Mouse (Mus musculus) liver, postnatal 0 days (tissue): ENCODE measurements around the gene Abcc1. TPM values are rescaled to one million over a fixed set of nuclear protein-coding genes. Genes with fewer than 3 reads are reported as not detected.

Source experiments
- ATAC-seq: fragments of 200-750 bp; cut with Nextera tagmentation; 2 replicates; pipeline ENCODE4 v1.8.0; 2017; ENCODE audit warnings: mild to moderate bottlenecking, moderate library complexity
- DNase-seq: peaks from one replicate; pipeline ENCODE4 v3.0.0-alpha.2; 2016
- H3K27ac ChIP-seq: fragments of 300-500 bp; sonication (generic); 2 replicates; pipeline ENCODE4 v1.5.1; 2014; ENCODE audit warnings: antibody characterized with exemption, moderate library complexity, mild to moderate bottlenecking, low read depth
- H3K27me3 ChIP-seq: fragments of 300-500 bp; sonication (generic); 2 replicates; pipeline ENCODE4 v1.6.1; 2014; ENCODE audit warnings: low read length, control low read depth, mixed read lengths; ENCODE audit not compliant: insufficient read depth
- H3K36me3 ChIP-seq: fragments of 300-500 bp; sonication (generic); replicated peaks from 2 replicates; pipeline ENCODE4 v1.6.1; 2014; ENCODE audit warnings: mild to moderate bottlenecking, control low read depth, low read length, moderate library complexity, mixed read lengths; ENCODE audit not compliant: insufficient read depth
- H3K4me1 ChIP-seq: fragments of 300-500 bp; sonication (generic); 2 replicates; pipeline ENCODE4 v1.6.1; 2014; ENCODE audit warnings: antibody characterized with exemption, mild to moderate bottlenecking, control low read depth; ENCODE audit not compliant: insufficient read depth
- H3K4me2 ChIP-seq: fragments of 300-500 bp; sonication (generic); 2 replicates; pipeline ENCODE4 v1.6.1; 2014; ENCODE audit warnings: low read depth, mild to moderate bottlenecking, low read length, moderate library complexity, mixed read lengths
- H3K4me3 ChIP-seq: fragments of 300-500 bp; sonication (generic); 2 replicates; pipeline ENCODE4 v1.5.1; 2014; ENCODE audit warnings: low read depth, low read length
- H3K9ac ChIP-seq: fragments of 300-500 bp; sonication (generic); replicated peaks from 2 replicates; pipeline ENCODE4 v1.6.1; 2014; ENCODE audit warnings: mild to moderate bottlenecking, moderate library complexity
- H3K9me3 ChIP-seq: fragments of 300-500 bp; sonication (generic); 2 replicates; pipeline ENCODE4 v1.6.1; 2016; ENCODE audit warnings: mild to moderate bottlenecking, control low read depth, low read length, mixed read lengths
- CTCF ChIP-seq: sonication (generic); IDR thresholded peaks from 2 replicates; pipeline ENCODE4 v1.5.1; 2016; ENCODE audit warnings: antibody characterized with exemption, low read depth
- EP300 ChIP-seq: IDR thresholded peaks from 2 replicates; pipeline ENCODE4 v1.6.1; 2016; ENCODE audit warnings: antibody characterized with exemption, low read depth, mild to moderate bottlenecking
- WGBS: fragments of 180-500 bp; shearing (Covaris S2); extraction: QIAGEN DNeasy Blood & Tissue Kit; methylation state at CpG from one replicate; pipeline ENCODE4 v1.1.7; 2014; ENCODE audit not compliant: insufficient replicate concordance; 5-methylcytosine and 5-hydroxymethylcytosine counted together
- polyA plus RNA-seq: library from polyadenylated mRNA; unstranded; fragments of >200 nt; fragmentation: Nextera tagmentation; extraction: Ambion mirVana; gene quantifications from 2 replicates; pipeline ENCODE4 v1.2.1, GENCODE M21; 2015

The Abcc1 gene
- polyA plus RNA-seq, 1 experiment from 2014 or later = 1.7 TPM

DNA sequence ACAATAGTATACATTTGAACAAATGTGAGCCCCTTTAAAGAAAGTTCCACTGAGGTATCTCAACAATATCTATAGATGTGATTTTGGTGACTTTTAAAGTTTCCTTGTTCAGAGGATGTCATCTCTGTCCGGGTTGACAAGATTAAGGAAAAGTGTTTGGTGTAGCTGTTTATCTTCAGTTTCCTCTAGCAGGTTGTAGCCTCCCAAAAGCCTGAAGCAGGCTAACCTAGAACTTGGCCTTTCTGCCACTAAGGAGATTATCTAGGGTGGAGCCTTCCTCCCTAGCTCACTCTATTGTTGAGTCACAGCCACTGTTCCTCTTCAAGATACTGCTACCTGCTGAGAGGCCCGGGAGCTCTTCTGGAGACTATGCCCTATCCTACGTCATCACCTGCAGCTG lies 16.4 kb upstream of the Abcc1 start:
- Histone ChIP-seq H3K9ac (no peak overlapping the region), H3K4me1 (no peaks in the 10 kb centered on the region), H3K36me3 (no peaks in the 10 kb centered on the region), H3K4me2 (no peak overlapping the region), H3K9me3 (no peaks in the 10 kb centered on the region), H3K4me3 (no peak overlapping the region), H3K27me3 (no peaks in the 10 kb centered on the region), H3K27ac (no peak overlapping the region)
- whole genome bisulfite sequencing = 57% methylated on average over 3 of the region's 3 CpGs
- no peak for TF ChIP-seq EP300
- TF ChIP-seq CTCF = no peak
- no peak for DNase-seq
- ATAC-seq = no peak

DNA sequence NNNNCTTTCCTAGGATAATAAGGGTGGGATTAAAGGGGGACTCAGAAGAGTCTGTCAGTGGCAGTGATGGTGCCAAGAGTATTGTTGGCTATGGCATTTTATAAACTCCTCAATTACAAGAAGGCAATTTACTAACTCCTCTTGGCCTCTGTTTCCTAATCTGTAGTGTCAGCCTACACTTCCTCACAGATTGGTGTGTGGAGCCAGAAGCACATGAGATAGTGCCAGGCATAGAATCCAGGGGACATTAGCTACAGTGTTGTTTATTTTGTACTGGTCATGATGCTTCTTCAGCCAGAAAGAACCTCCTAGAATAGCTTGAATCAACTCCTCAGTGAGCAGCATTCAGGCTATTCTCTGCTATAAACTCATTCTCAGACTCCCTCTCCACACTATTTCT lies 9.8 kb upstream of the Abcc1 start:
- ATAC-seq = no peak
- DNase-seq = no peak
- H3K4me3 ChIP-seq = no peak overlapping the region

GRCm38 (mm10) chr16:14352234-14352633 lies 9.1 kb upstream of the Abcc1 start:
- ATAC-seq (no peak), DNase-seq (no peak)
- Histone ChIP-seq H3K4me2 (no peak overlapping the region), H3K36me3 (no peaks in the 10 kb centered on the region), H3K9ac (no peak overlapping the region), H3K27me3 (no peaks in the 10 kb centered on the region), H3K9me3 (no peaks in the 10 kb centered on the region), H3K4me3 (no peak overlapping the region), H3K27ac (0 out of 2 replicates have a peak overlapping the region, but pooled peaks have one; percentile 13), H3K4me1 (peaks cover 7% of the 10 kb centered on the region; the same call in 1 of the 2 replicates)
- 70% methylated on average over 3 of the region's 3 CpGs for WGBS
- TF ChIP-seq EP300 = no peak
- no peak for TF ChIP-seq CTCF

More for the DNA sequence above, 9.8 kb upstream of the Abcc1 start:
- Histone ChIP-seq H3K27me3 (no peaks in the 10 kb centered on the region), H3K9me3 (no peaks in the 10 kb centered on the region), H3K27ac (no peak overlapping the region), H3K4me1 (peaks cover 7% of the 10 kb centered on the region; the same call in 1 of the 2 replicates), H3K36me3 (no peaks in the 10 kb centered on the region), H3K9ac (no peak overlapping the region), H3K4me2 (no peak overlapping the region)
- TF ChIP-seq CTCF (no peak), EP300 (no peak)

DNA sequence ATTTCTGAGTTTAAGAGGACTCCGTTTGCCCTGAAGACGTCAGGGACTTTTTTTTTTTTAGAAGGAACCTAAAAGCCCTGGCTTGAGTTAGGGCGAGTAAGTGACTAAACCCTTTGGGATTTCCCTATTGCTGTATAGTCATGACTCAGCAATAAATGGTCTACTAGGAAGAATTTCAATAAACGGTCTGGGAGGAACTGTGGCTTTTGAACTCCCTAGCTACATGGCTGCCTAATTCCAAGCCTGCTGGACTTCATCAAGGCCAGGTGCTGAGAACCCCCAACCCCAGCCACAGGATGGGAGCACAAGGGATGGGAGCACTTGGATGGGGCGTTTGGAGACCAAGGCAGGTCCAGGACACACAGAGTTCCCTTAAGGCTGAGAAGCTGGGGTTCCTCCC lies 8.7 kb upstream of the Abcc1 start:
- DNase-seq (no peak), ATAC-seq (no peak)
- Histone ChIP-seq H3K9ac (no peak overlapping the region), H3K9me3 (no peaks in the 10 kb centered on the region), H3K27me3 (no peaks in the 10 kb centered on the region), H3K4me2 (no peak overlapping the region), H3K36me3 (no peaks in the 10 kb centered on the region), H3K4me1 (peaks cover 7% of the 10 kb centered on the region; the same call in 1 of the 2 replicates), H3K4me3 (no peak overlapping the region), H3K27ac (no peak overlapping the region)
- TF ChIP-seq CTCF (no peak), EP300 (no peak)
- 51% methylated on average over 5 of the region's 5 CpGs for WGBS

DNA sequence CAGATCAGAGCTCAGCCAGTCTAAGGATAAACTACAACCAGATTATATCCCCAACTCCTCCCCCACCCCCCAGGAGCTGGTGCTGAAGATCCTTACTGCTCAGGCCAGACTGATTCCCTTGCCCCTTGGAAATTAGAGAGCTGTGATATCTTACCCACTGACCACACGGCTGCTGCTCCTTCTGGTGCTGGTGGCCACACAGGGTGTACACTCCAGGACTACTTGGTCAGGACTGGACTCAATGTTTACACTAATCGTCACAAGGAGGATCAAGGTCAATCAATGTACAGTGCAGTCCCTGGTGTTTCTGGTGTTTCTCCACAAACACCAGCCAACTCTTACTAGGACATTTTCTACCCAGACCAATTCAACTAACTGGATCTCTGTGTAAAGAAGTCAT lies 3.5 kb upstream of the Abcc1 start:
- Histone ChIP-seq H3K4me1 (peaks cover 4% of the 10 kb centered on the region), H3K9ac (no peak overlapping the region), H3K27me3 (no peaks in the 10 kb centered on the region), H3K4me3 (no peak overlapping the region), H3K9me3 (no peaks in the 10 kb centered on the region), H3K27ac (no peak overlapping the region), H3K36me3 (no peaks in the 10 kb centered on the region), H3K4me2 (no peak overlapping the region)
- no peak for ATAC-seq
- WGBS = 61% methylated on average over 2 of the region's 2 CpGs
- DNase-seq = no peak
- TF ChIP-seq EP300 = no peak

DNA sequence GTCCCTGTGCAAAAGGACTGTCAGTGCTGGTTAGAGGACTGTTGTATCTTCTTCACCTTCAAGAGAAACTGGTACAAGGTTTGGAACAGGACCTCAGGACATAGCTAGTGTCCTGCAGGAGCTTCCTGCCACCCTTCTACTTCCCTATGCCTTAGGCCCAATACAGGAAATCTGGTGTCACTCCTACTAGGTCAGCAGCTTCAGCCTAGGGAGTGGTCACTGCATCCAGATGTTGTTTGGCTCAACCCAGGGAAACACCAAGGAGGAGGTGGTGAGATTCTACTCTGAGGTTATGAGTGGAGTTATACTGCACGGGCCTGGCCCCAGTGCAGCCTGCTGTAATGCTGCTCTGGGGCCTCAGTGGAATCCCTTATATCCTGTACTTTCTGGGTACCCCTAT lies 2.8 kb upstream of the Abcc1 start:
- ATAC-seq = no peak
- Histone ChIP-seq H3K4me3 (no peak overlapping the region), H3K9me3 (no peaks in the 10 kb centered on the region), H3K4me2 (no peak overlapping the region), H3K27me3 (no peaks in the 10 kb centered on the region), H3K27ac (no peak overlapping the region), H3K36me3 (no peaks in the 10 kb centered on the region), H3K4me1 (peaks cover 8% of the 10 kb centered on the region), H3K9ac (no peak overlapping the region)
- 36% methylated on average over 1 of the region's 1 CpGs for WGBS
- DNase-seq = no peak
- TF ChIP-seq EP300 = no peak
- TF ChIP-seq CTCF = no peak

- Histone ChIP-seq H3K9me3 (no peaks in the 10 kb centered on the region), H3K4me1 (peaks cover 10% of the 10 kb centered on the region), H3K27me3 (no peaks in the 10 kb centered on the region), H3K27ac (no peak overlapping the region), H3K9ac (peak overlapping the region; percentile 72), H3K4me2 (peak overlapping the region; percentile 94), H3K4me3 (peak overlapping the region; percentile 81), H3K36me3 (no peaks in the 10 kb centered on the region)
- WGBS = 5% methylated on average over 7 of the region's 7 CpGs
- ATAC-seq (no peak), DNase-seq (no peak)
- no peak for TF ChIP-seq CTCF
- no peak for TF ChIP-seq EP300
These were observed 427 bp upstream of the Abcc1 start for GRCm38 (mm10) chr16:14360931-14361330.
